Mouse (Mus musculus) kidney, adult 18-20 months (tissue): ENCODE measurements around the gene Elavl1.

Source experiments
- DNase-seq: peaks from one replicate; pipeline ENCODE4 v3.0.0; 2021

Gene Elavl1

DNA sequence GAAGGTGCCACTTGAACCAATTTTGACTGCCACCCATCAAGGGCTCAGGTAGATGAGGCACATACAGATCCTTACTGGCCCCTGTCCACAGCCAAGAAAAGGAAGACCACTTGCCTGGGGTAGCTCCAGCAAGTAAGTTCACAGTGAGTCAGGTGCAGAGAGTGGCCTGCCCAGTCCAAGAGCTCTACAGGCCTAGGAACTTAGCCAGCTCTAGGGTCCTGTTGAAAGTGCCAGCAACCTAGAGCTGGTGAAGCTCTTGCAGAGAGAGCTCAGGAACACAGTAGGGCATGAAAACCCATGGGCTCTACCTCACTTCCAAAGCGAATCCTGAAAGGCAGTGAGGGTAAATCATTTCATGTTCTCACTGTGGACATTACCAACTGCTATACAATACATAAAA is 4.8 kb downstream of the Elavl1 start:
- no peak for DNase-seq

DNA sequence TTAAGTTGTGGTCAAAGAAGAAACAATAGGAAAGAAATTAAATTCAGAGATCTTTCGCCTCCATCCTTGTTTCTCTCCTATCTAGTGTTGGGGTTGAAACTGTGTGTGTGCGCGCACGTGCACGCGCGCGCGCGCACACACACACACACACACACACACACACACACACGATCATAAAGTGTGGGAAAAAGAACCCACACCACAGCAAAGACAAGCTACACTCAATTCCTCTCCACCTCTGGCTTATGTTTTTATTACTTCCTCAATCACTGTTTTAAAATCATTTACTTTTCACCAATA is 5.7 kb downstream of the Elavl1 start:
- no peak for DNase-seq

DNA sequence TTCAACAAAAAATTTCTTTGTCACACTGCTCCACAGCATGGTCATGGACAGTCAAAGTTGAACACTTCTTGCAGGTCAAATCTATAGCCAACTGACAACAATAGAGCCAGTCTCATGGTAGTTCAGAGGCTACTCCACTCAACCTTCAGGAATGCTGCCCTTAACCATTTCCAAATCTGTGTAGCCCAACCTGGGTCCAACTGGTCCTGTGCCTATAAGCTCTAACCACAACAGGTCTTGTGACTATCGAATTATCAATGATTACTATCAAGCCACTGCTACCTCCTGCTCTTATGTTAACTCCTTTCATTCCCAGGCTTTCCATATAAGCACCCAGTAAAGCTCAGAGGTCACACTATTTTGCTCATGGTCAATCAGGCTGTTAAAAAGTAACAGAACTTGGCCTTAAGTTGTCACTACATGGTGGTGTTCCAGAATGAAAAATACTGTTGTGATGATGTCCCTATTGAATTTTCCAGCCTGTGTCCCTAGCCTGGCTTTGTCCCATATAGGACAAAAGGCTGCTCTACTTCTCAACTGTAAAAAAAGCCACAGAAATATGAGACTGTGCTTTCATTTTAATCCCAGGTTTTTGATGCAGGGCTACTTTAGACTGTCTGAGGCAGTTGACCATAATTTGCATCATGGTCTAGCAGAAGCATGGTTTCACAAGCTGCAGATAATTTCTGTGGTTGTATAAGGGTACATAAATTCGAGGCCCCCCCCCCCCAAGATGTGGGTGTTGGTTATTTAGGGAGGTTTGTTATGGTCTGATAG is 6.2 kb downstream of the Elavl1 start:
- peak; percentile 19 for DNase-seq

DNA sequence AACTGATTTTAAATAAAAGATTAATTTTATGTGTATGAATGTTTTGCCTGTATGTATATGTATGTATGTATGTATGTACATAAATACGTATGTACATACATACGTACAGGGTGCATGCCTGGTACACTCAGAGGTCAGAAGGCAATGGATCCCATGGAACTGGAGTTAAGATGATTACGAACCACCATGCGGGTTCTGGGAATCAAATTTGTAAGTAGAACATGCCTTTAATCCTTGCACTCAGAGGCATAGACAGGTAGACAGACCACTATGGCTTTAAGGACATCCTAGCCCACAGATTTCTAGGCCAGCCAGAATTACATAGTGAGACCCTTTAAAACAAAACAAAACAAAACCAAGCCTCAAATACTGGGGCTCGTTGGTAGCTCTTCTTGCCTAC is 7.1 kb downstream of the Elavl1 start:
- DNase-seq: no peak

DNA sequence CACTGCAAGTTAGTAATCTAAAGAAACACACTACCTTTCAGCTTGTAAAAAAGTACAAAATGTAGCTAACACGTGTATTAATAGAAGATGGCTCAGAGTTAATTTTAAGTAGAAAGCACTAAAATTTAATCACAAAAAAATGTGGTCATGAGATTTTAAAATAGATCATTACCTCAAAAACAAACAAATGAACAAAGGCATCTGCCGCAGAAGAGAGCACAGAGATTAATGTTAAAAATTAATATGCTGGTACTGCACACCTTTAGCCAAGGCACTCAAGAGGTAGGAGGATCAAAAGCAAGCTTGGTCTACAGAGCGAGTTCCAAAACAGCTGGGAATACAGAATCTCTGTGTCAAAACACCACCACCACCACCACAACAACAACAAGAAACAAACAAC is 10.4 kb downstream of the Elavl1 start:
- no peak for DNase-seq

DNA sequence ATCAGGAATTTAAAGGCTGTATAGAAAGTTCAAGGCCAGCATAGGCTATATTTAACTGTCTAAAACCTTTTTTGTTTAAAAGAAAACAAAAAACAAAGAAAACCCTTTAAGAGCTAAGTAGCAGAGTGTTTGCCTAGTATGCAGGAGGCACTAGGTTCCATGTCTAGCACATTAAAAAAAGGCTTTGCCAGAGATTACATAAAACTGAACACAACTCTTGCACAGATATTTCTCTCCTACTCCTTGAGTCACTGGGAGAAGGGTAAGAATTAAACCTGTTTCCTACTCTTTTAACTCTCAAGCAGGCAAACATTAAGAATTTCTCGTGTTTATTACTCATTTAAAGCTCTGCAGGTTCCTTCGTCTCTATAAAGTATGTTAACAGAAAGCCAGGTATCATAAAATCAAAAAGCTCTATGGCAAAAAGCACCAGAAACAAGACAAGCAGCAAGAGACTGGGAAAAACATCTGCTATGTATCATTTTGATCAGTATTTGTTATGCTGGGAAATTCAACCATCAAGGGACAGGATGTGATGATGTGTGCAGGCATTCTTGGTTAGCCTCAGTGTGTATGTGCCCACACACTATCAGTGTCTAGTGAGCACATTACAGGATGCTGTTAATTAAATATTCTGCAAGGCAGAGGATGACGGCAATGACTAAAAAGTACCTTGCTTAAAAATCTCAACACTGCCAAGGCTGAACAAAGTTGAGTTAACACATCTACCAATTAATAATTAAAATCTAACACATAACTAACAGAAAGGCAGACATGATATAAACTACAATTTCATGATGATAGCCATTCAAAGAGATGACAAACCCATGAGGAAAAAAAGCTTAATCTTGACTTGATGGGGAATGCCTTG is 11.7 kb downstream of the Elavl1 start:
- no peak for DNase-seq

DNA sequence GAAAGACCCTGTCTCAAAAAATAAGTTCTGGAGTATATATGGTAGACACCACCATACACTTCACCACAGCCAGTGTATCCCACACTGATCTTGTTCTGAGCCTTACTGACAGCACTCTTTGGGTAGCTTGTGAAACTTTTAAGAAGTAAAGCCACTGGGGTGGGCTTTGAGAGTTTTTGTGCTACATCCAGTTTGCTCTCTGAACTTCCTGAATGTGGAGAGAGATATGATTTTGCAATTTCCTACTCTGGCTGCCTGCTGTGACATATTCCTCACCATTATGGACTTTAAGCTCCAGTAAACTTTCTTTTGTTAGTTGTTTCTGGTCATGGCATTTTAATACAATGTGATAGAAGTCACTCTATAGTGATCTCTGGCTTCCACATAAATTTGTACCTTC is 13.1 kb downstream of the Elavl1 start:
- DNase-seq: no peak

DNA sequence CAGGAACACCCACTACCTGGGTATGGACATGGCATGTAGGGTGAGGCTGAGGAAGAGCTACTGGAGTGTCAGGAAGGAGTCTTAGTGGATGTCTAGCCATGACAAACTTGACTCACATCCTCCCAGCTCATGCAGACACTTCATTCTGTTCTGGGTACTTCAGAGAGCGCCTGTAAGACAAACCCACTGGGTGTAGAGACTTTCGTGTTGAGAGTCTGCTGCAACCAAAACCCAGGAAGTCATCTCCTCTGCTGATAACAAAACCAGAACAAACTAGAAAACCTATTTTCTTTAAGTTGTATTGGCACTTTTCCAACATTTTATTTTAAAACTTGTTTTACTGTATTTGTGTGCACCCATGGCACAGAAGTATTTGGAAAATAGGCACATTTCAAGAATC is 19.4 kb downstream of the Elavl1 start:
- no peak for DNase-seq

DNA sequence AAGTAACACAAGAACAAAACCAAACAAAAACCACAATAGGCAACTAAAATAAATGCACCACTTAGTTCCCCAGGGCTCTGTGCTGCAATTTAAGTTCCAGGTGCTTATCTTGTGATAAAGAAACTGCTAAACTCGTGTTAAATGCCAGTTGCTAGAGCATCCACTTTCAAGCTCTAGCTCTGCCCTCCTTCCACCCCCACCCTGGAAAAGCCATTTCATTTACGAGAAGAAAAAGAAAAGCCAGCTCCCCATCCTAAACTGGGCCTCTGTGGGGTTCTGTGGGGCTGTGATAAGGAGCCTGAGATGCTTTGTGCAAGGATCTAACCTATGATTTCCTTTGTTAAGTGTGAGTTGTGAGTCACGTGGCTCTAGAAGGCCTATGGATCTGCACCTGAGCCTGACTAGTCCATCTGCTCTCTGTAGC is 21.1 kb downstream of the Elavl1 start:
- no peak for DNase-seq

DNA sequence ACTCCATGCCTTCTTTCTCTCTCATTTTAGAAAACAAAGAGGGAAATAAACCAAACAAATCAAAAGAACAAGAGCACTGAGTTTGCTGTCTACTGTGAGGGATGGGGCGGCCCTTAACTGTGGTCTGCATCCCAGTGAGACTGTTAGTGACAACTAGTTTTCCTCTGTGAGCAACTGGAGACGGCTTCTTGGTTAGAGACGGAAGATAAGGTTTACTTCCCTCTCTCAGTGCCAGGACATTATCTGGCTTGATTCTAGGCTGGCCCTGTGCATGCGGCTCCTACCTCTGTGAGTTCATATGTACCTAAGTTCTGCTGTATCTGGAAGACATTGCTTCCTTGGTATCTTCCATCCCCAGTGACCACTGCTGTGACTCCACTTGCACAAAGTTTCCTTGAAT is 27.4 kb downstream of the Elavl1 start:
- no peak for DNase-seq

DNA sequence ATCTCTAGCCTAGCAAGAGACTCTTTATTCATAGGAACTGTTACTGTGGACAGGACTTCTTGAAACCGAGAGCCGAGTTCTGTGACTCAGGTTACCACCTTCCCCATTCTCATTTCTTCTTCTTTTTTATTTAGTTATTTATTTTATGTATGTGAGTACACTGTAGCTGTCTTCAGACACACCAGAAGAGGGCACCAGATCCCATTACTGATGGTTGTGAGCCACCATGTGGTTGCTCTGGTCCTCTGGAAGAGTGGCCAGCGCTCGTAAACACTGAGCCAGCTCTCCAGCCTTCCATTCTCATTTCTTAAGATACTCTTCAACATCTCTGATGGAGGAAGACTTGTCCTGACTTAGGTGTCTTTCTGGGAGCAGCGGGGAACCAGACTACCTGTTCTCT is 32.5 kb downstream of the Elavl1 start:
- no peak for DNase-seq

DNA sequence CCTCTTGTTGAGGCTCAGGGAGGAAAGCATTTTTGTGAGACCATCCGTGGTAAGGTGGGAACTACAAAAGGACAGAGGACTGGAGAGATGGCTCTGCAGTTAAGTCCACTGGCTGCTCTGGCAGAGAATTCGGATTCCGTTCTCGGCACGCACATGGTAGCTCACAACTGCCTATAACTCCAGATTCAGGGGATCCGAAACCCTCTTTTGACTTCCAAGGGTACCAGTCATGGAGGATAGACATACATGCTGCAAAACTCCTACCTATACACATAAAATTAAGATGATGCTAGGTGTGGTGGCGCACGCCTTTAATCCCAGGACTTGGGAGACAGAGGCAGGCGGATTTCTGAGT is 49.1 kb downstream of the Elavl1 start:
- DNase-seq: no peak

DNA sequence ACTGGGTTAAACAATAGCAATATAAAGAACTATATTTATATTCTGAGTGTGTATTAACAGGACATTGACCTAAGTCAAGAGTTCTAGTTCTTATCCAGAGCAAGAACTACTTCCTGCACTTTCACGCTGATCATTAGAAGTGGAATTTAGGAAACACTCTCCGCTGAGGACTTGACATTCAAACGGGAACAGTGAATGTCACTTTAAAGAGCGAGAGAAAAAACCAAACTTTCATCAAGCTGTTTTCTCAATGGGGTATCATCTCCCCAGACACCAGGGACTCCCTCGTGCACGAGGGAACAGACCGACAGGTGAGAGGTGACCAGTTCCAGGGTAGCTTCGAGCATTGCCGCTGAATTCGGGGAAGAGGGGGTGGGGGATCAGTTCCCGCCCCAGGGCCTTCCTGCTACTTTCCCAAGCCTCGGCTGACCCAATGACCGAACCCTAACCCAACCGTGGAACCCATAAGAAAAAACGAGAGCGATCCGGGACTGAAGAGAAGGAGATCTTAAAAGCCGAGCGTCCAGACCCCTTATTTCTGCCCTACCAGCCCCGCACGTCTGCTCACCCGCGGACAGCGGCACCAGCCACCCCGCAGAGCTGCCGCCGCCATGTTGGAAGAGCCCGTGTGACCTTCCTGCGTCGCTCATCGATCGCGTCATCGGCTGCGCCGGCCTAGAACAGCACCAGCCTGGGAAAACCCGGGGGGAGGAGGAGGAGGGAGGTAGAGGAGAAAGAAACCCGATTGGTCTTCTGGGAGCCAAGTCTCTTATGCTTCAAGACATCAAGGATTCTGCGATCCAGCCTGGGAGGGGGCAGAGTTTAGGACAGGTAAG is 49.7 kb downstream of the Elavl1 start, which contains the start of gene Timm44:
Timm44 (minus strand) TSS at position 639 of the 836 bp plus-strand sequence.
- peak; percentile 95 for DNase-seq

DNA sequence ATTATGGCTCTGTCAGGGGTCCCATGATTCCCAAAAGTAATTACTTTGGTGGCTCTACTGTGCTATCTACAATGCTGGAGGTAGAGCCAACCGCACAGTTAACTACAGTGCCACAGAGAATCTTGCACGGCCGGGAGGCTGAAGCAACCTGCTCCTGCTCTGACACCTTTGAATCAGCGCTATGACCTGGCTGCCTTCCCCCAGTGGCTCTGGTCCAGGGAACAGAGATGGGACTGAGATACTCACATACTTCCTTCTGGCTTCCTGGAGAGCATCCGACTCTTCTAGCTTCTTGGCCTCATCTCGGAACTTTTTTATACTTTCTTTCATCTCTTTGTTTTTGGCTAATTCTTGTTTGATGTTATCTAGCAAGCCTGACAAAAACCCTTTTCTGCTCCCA is 55.6 kb downstream of the Elavl1 start:
- no peak for DNase-seq

DNA sequence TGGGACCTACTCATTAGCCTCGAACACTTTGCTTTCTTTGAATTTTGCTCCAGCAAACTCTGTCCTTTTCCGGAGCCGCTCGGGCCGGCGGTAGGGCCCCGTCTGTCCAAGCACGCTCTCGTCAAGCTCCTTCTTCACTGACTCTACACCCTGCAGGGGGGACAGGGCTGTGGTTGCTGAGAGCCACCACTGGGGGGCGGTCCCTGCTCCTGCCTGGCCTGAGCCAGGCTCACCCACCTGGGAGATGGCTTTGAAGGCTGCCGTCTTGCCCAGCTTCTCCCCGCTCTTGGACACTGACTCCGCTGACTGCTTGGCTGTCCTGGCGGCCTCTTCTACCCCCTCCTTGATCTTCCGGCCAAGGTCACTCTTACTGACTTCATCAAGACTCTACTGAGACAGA is 57.6 kb downstream of the Elavl1 start:
- DNase-seq: peak; percentile 38

DNA sequence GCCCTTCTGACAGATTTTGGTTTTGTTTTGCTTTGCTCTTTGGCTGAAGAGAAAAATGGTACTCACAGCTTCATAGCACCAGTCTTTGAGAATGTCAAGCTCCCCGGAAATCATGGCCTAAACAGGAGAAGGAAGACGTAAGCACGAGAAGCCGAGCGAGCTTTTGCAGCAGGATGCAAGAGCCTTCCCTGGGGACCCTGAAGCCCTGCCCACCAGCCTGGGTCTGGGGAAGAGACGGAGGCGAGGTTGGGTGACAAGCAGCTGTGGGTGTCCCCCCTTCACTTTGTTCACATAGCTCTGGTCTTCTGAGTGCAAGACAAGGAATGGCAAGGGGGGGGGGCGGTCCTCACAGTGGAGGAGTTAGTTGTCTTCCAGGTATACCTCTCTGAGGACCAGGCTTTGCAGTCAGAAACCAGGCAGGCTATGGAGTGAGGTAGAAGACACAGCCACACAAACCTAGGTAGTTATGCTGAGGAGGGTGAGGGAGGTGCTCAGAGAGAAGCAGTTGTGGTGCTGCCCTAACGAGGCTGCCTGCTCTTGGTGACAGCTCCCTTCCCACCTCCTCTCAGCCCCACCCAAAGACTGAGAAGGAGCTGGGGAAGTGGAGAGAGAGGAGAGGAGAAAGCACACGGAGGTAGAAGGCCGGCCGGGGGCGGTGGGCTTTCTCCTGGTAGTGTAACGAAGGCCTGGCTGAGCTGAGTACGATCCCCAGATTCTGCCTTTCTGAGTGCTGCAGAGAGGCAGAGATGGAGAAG is 59.9 kb downstream of the Elavl1 start:
- DNase-seq: no peak

DNA sequence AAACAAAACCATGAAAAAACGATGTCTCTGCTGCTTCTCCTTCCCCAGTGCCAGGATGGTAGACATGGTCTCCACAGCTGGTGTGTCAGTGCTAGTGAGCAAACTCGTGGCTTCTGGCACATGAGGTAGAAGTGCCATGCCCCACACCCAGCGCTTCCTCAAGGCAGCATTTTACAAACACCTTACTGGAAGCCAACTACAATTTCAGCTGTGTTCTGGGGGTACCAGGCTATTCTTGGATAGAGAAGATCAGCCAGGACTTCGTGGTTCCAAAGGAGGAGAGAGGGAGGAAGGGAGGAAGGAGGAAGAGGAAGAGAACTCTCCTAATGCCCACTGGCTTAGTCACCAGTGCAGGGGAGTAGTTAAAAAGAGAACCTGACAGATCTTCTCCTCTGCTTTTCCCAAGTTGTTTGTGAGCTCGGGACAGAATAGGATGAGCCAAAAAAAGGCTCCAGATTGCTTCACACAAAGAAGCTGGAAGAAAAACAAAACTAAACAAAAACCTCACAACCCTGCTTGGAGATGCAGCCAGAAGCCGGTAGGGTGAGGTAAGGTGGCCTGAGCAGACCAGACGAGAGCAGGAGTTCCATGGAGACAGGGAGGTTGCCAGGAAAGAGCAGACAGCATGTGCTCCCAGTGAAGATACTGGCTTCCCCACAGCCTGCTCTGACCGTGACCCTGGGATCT is 62.0 kb downstream of the Elavl1 start:
- no peak for DNase-seq

DNA sequence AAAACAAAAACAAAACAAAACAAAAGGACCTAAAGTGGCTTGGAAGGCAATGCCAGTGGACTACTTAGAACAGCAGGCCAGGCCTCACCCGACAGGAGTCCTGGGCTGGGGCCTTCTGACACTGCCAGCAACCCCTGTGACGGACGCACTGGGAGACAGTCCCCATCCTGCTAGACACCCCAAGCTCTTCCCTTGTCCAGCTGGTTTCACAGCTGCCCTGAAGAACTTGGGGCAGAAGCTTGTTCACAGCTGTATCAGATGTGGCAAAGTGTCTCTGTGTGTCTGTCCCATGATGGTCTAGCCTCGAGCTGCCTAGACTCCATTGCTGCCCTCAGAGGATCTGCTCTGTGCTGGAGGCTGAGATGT is 65.4 kb downstream of the Elavl1 start:
- no peak for DNase-seq

DNA sequence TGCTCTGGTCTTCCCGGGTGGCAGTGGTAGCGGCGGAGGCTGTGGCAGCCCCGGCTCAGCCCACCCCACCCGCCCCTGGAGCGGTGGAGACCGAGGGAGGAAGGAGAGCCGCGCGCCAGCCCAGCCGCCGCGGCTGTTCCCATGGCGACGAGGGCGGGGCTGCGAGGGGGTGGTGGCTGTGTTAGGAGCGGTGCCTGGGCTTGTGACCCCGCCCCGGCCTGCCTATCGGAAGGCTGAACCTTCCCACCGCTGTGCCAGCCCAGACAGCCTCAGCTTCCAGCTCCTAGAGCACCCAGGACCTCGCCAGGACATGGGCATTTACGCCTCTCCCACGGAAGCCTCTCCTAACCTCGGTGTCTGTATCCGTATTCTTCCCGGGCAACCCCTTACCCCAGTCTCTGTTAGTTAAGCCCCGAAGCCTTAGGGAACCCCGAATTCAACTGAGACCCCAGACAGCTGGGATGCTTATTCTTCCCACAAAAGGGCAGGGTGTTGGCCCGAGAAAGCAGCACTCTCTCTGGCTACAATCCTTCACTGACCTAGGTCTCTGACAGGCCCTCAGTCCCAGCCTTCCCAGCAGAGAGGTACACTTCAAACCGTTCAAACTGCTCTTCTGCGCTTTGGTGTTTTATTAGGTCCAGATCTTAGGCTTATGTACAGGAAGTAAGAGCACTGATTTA is 65.9 kb downstream of the Elavl1 start, which contains the start of gene Ctxn1:
Ctxn1 (minus strand) TSS at position 150 of the 680 bp plus-strand sequence.
- peak; percentile 96 for DNase-seq

DNA sequence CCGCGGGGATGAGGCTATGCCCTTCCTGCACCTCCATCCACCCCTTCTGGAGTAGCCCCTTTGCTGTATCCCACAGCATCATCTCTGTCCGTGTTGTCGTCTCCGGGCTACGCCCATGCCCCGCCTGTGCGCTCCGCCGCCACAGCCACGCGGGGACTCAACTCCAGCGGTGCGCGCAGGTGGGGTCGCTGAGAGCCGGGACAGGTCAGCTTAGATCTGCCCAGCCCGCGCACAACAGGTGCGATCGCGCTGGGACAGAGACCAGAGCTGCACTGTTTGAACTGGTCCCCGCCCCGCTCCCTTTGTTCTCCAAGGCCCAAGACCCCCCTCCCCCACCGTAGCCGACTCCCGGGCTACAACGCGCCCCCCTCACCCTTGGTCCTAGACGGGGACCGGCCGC is 66.5 kb downstream of the Elavl1 start:
- no peak for DNase-seq

DNA sequence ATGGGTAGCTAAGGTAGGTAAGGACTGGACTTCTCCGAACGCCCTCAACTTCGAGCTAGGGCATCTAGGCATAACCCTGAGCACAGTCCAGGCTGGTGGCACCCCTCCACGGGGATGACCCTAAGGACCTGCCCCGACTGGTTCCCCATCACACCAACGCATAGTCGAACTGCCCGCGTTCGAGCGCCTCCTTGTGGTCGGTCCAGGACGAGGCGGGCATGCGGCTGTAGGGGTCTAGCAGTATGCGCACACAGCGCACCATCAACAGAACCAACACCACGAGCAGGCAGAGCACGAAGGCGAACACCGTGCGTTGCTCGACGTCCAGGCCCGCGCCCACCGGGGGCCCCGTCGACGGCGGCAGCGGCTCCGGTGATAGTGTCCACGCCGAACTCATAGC is 67.0 kb downstream of the Elavl1 start:
- peak; percentile 60 for DNase-seq

DNA sequence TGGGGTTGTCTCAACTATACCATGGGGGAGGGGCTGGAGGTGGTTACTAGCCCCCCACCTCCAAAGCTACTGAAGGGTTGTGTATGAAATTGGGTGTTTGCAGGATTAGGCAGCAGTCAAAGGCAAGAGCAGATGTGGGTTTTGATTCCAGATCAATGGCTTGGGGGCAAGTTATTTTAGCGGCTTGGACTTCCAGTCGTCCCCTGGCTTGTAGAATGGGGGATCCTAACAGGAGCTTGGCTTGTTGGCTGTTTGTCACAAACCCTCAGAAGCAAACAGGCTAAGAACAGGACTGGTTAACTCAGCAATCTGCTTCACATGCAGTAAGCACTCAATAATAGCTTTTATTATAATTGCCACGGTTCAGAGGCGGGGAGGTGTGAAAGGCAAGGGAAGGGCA is 67.9 kb downstream of the Elavl1 start:
- DNase-seq: no peak
